ENCODE assay signal across 8 mouse cellular contexts in the genomic region with DNA sequence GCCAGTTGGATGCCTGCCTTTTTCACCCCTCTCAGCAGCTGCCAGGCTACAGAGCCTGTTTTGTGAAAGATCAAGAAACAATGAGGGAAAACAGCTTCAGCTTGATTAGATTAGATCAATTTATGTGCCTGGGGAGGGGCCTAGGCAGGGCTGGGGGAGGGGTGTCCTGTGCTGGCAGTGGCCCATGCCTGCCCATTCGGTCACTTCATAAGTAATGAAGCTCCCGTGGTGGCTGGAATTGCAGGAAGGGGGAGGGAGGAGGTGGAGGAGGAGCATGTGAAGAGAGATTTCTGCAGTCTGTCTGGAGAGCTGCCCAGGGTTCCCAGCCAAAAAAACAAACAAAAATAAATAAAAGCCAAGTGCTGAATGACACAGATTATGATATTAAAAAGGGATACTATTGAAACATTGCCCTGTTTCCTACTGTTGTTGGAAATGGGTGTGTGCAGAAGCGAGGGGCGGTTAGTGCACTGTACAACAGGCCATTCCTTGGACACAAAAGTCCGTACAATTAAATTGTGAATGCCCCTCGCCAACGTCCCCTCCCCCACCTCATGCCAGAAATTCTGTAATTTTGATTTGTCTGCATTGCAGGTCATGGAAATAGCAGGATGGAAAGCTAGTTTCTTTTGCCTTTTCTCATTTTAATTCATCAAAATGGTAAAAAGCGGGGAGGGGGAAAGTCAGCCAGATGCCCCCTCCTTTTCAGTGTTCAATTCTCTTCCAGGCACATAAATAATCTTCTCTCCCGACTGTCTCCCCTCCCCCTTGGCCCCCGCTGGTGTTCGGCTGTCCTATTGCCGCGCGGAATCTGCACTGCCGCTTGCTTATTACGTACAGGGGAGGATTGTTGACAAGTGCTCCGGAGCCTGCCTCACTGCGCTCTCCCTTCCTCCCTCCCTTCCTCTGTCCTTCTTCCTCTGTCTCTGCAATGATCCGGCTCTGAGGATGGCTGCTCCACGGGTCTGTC.
A peak's percentile ranks its signal among the peaks of the same experiment; 100 is the strongest.
DNase-seq lines count a peak whose midpoint lies in the region; ATAC-seq and TF ChIP-seq lines count a peak whose summit lies in the region.

No protein-coding gene starts in this region.

- no peaks in the 10 kb centered on the region for H3K9me3 ChIP-seq in E14TG2a.4 (ENCODE audit: low read length)
- H3K9me3 ChIP-seq in forebrain, postnatal 0 days (ENCODE audit: low read length): no peaks in the 10 kb centered on the region
- no peaks in the 10 kb centered on the region for H3K9me3 ChIP-seq in liver, embryonic 15.5 days (replicated peaks)

- WGBS in cerebellum, adult 2 months: 1% methylated on average over 20 of the region's 20 CpGs
- 1% methylated on average over 20 of the region's 20 CpGs for WGBS in forebrain, postnatal 0 days
- 26% methylated on average over 20 of the region's 20 CpGs for WGBS in liver, embryonic 15.5 days (ENCODE audit: insufficient replicate concordance)
- WGBS in olfactory bulb, adult 2 months: under 1% methylated on average over 20 of the region's 20 CpGs

- peak; percentile 86 to 90 for DNase-seq in cerebellum, adult 2 months
- peak; percentile 88 for DNase-seq in forebrain, postnatal 0 days
- peak; percentile 68 for DNase-seq in heart, postnatal 25 days (ENCODE audit: low spot score)
- peak; percentile 63 to 86 for DNase-seq in layer of hippocampus, adult 18-20 months (ENCODE audit: low spot score in 2 of 2)

- peak overlapping the region; percentile 52 for H3K4me3 ChIP-seq in E14TG2a.4 (replicated peaks; ENCODE audit: low read length)
- peak overlapping the region; percentile 51 for H3K4me3 ChIP-seq in cerebellum, adult 2 months (replicated peaks; ENCODE audit: insufficient read depth, low read depth, low read length)
- H3K4me3 ChIP-seq in forebrain, postnatal 0 days (ENCODE audit: low read depth, low read length): peak overlapping the region; percentile 41
- peak overlapping the region; percentile 28 for H3K4me3 ChIP-seq in liver, embryonic 15.5 days (replicated peaks)
- H3K4me3 ChIP-seq in olfactory bulb, adult 2 months (ENCODE audit: insufficient read depth, low read depth, low read length): peak overlapping the region; percentile 60

- peaks cover 95% of the 10 kb centered on the region for H3K4me1 ChIP-seq in E14TG2a.4 (replicated peaks; ENCODE audit: low read depth, low read length)
- H3K4me1 ChIP-seq in cerebellum, adult 2 months (ENCODE audit: control insufficient read depth, insufficient read depth, low read length): peaks cover 38% of the 10 kb centered on the region; the same call in 1 of the 2 replicates
- peaks cover 26% of the 10 kb centered on the region; the same call in 1 of the 2 replicates for H3K4me1 ChIP-seq in forebrain, postnatal 0 days (ENCODE audit: insufficient read depth)
- H3K4me1 ChIP-seq in liver, embryonic 15.5 days (replicated peaks): peaks cover 18% of the 10 kb centered on the region
- peaks cover 4% of the 10 kb centered on the region for H3K4me1 ChIP-seq in olfactory bulb, adult 2 months (ENCODE audit: control insufficient read depth, insufficient read depth, low read length)

- peak overlapping the region; percentile 63 for H3K9ac ChIP-seq in forebrain, postnatal 0 days
- H3K9ac ChIP-seq in liver, embryonic 15.5 days: no peak overlapping the region

- H3K27me3 ChIP-seq in E14TG2a.4 (ENCODE audit: insufficient read depth, low read length): no peaks in the 10 kb centered on the region
- H3K27me3 ChIP-seq in cerebellum, adult 2 months (ENCODE audit: control insufficient read depth, insufficient read depth, low read length): no peaks in the 10 kb centered on the region
- H3K27me3 ChIP-seq in forebrain, postnatal 0 days (ENCODE audit: insufficient read depth, low read length): no peaks in the 10 kb centered on the region
- H3K27me3 ChIP-seq in liver, embryonic 15.5 days: no peaks in the 10 kb centered on the region

- TF ChIP-seq POLR2A in cerebellum, adult 2 months (IDR thresholded peaks at IDR 0.05; ENCODE audit: borderline replicate concordance, insufficient read depth, low read length): no peak
- no peak for TF ChIP-seq POLR2A in olfactory bulb, adult 2 months (IDR thresholded peaks at IDR 0.05; ENCODE audit: insufficient read depth, low read depth, low read length)

- peaks cover 58% of the 10 kb centered on the region for H3K36me3 ChIP-seq in E14TG2a.4 (ENCODE audit: insufficient read depth, low read length)
- no peaks in the 10 kb centered on the region for H3K36me3 ChIP-seq in forebrain, postnatal 0 days (ENCODE audit: insufficient read depth)
- no peaks in the 10 kb centered on the region for H3K36me3 ChIP-seq in liver, embryonic 15.5 days (replicated peaks)

- peak overlapping the region; percentile 65 for H3K4me2 ChIP-seq in forebrain, postnatal 0 days (ENCODE audit: low read depth)
- H3K4me2 ChIP-seq in liver, embryonic 15.5 days: peak overlapping the region; percentile 56

- no peak for TF ChIP-seq CTCF in E14TG2a.4 (conservative IDR thresholded peaks at IDR 0.05; ENCODE audit: low read length)
- no peak for TF ChIP-seq CTCF in cerebellum, adult 2 months (IDR thresholded peaks at IDR 0.05; ENCODE audit: borderline replicate concordance, insufficient read depth, low read depth, low read length)
- no peak for TF ChIP-seq CTCF in forebrain, postnatal 0 days (IDR thresholded peaks at IDR 0.05; ENCODE audit: low read depth)
- TF ChIP-seq CTCF in olfactory bulb, adult 2 months (IDR thresholded peaks at IDR 0.05; ENCODE audit: insufficient read depth, low read depth, low read length): no peak

- intact Hi-C loops in heart, postnatal 25 days (cut with DNase I): loop anchor here (5.0 to 10.0 kb wide), 2 partner anchors 72 to 975 kb away; no protein-coding TSS in a partner anchor

- peak; percentile 96 for ATAC-seq in forebrain, postnatal 0 days
- peak; percentile 42; the same call in 1 of the 2 replicates for ATAC-seq in liver, embryonic 15.5 days (ENCODE audit: insufficient read depth)
- ATAC-seq in megakaryocyte-erythroid progenitor cell, adult 5-6 weeks (replicated peaks; ENCODE audit: low FRiP score, low TSS enrichment, poor library complexity, severe bottlenecking): no peak; the same call in 1 of the 2 replicates

- H3K27ac ChIP-seq in cerebellum, adult 2 months (ENCODE audit: insufficient read depth, low read length): peak overlapping the region; percentile 67; the same call in 1 of the 2 replicates
- H3K27ac ChIP-seq in forebrain, postnatal 0 days (ENCODE audit: low read depth, low read length): peak overlapping the region; percentile 87
- H3K27ac ChIP-seq in liver, embryonic 15.5 days (replicated peaks): no peak overlapping the region
- peak overlapping the region; percentile 83 for H3K27ac ChIP-seq in olfactory bulb, adult 2 months (ENCODE audit: insufficient read depth, low read depth, low read length)
